Mouse (Mus musculus): ENCODE data around the gene Chl1. TPM values are rescaled to one million over a fixed set of nuclear protein-coding genes. Genes with fewer than 3 reads are reported as not detected.

The Chl1 gene
- polyA plus RNA-seq, 1 experiment from 2014 or later, result 0.92 TPM

- peaks cover 33% of the 10 kb centered on the region for H3K27me3 ChIP-seq (ENCODE audit: control insufficient read depth, insufficient read depth, low read length)
- no peaks in the 10 kb centered on the region for H3K36me3 ChIP-seq (ENCODE audit: control insufficient read depth, insufficient read depth, low read length)
- 7% methylated on average over 18 of the region's 18 CpGs for WGBS
- no peak overlapping the region for H3K9ac ChIP-seq (ENCODE audit: low read length)
- DNase-seq (ENCODE audit: low spot score), result peak; percentile 28
- H3K27ac ChIP-seq (replicated peaks; ENCODE audit: low read depth, low read length), result no peak overlapping the region
- 0 out of 2 replicates have a peak, but pooled peaks have one; percentile 11 for ATAC-seq (ENCODE audit: insufficient number of reproducible peaks, low FRiP score, low TSS enrichment, low read depth)
- H3K4me2 ChIP-seq (ENCODE audit: low read depth, severe bottlenecking), result peak overlapping the region; percentile 67
- H3K4me1 ChIP-seq (ENCODE audit: control insufficient read depth, insufficient read depth, low read length), result peaks cover 10% of the 10 kb centered on the region
- peak overlapping the region; percentile 29 for H3K4me3 ChIP-seq (ENCODE audit: low read depth, low read length)
- H3K9me3 ChIP-seq (ENCODE audit: control insufficient read depth, low read length), result no peaks in the 10 kb centered on the region
Observed at GRCm38 (mm10) chr6:103511290-103511971, 1.0 kb downstream of the Chl1 start.

- peak overlapping the region; percentile 29 for H3K4me3 ChIP-seq (ENCODE audit: low read depth, low read length)
- H3K9me3 ChIP-seq (ENCODE audit: control insufficient read depth, low read length), result no peaks in the 10 kb centered on the region
- peaks cover 10% of the 10 kb centered on the region for H3K4me1 ChIP-seq (ENCODE audit: control insufficient read depth, insufficient read depth, low read length)
- H3K9ac ChIP-seq (ENCODE audit: low read length), result 0 out of 2 replicates have a peak overlapping the region, but pooled peaks have one; percentile 12
- peaks cover 33% of the 10 kb centered on the region for H3K27me3 ChIP-seq (ENCODE audit: control insufficient read depth, insufficient read depth, low read length)
- DNase-seq (ENCODE audit: low spot score), result peak; percentile 64
- no peaks in the 10 kb centered on the region for H3K36me3 ChIP-seq (ENCODE audit: control insufficient read depth, insufficient read depth, low read length)
- peak overlapping the region; percentile 67 for H3K4me2 ChIP-seq (ENCODE audit: low read depth, severe bottlenecking)
- peak; percentile 58 for ATAC-seq (ENCODE audit: insufficient number of reproducible peaks, low FRiP score, low TSS enrichment, low read depth)
- H3K27ac ChIP-seq (replicated peaks; ENCODE audit: low read depth, low read length), result no peak overlapping the region
- 1% methylated on average over 29 of the region's 29 CpGs for WGBS
Observed at GRCm38 (mm10) chr6:103511972-103512565, 1.7 kb downstream of the Chl1 start.

GRCm38 (mm10) chr6:103512911-103513321 lies 2.5 kb downstream of the Chl1 start:
- ATAC-seq (ENCODE audit: insufficient number of reproducible peaks, low FRiP score, low TSS enrichment, low read depth), result no peak
- no peak for DNase-seq (ENCODE audit: low spot score)
- H3K9ac ChIP-seq (ENCODE audit: low read length), result no peak overlapping the region
- H3K9me3 ChIP-seq (ENCODE audit: control insufficient read depth, low read length), result no peaks in the 10 kb centered on the region
- 54% methylated on average over 6 of the region's 6 CpGs for WGBS
- H3K4me3 ChIP-seq (ENCODE audit: low read depth, low read length), result no peak overlapping the region
- H3K4me2 ChIP-seq (ENCODE audit: low read depth, severe bottlenecking), result no peak overlapping the region
- no peaks in the 10 kb centered on the region for H3K36me3 ChIP-seq (ENCODE audit: control insufficient read depth, insufficient read depth, low read length)
- peaks cover 33% of the 10 kb centered on the region for H3K27me3 ChIP-seq (ENCODE audit: control insufficient read depth, insufficient read depth, low read length)
- H3K27ac ChIP-seq (replicated peaks; ENCODE audit: low read depth, low read length), result no peak overlapping the region
- H3K4me1 ChIP-seq (ENCODE audit: control insufficient read depth, insufficient read depth, low read length), result peaks cover 10% of the 10 kb centered on the region

- H3K27ac ChIP-seq (replicated peaks; ENCODE audit: low read depth, low read length), result no peak overlapping the region
- WGBS, result 63% methylated on average over 8 of the region's 8 CpGs
Observed at GRCm38 (mm10) chr6:103513621-103514241, 3.3 kb downstream of the Chl1 start.

GRCm38 (mm10) chr6:103514346-103514745 lies 4.0 kb downstream of the Chl1 start:
- Histone ChIP-seq H3K27ac (replicated peaks; ENCODE audit: low read depth, low read length) (no peak overlapping the region), H3K4me2 (ENCODE audit: low read depth, severe bottlenecking) (no peak overlapping the region), H3K27me3 (ENCODE audit: control insufficient read depth, insufficient read depth, low read length) (peaks cover 33% of the 10 kb centered on the region)

More at GRCm38 (mm10) chr6:103513621-103514241, 3.3 kb downstream of the Chl1 start:
- peaks cover 10% of the 10 kb centered on the region for H3K4me1 ChIP-seq (ENCODE audit: control insufficient read depth, insufficient read depth, low read length)
- H3K27me3 ChIP-seq (ENCODE audit: control insufficient read depth, insufficient read depth, low read length), result peaks cover 33% of the 10 kb centered on the region
- H3K4me3 ChIP-seq (ENCODE audit: low read depth, low read length), result no peak overlapping the region
- H3K36me3 ChIP-seq (ENCODE audit: control insufficient read depth, insufficient read depth, low read length), result no peaks in the 10 kb centered on the region
- H3K9ac ChIP-seq (ENCODE audit: low read length), result no peak overlapping the region
- no peaks in the 10 kb centered on the region for H3K9me3 ChIP-seq (ENCODE audit: control insufficient read depth, low read length)
- no peak for ATAC-seq (ENCODE audit: insufficient number of reproducible peaks, low FRiP score, low TSS enrichment, low read depth)
- no peak for DNase-seq (ENCODE audit: low spot score)
- H3K4me2 ChIP-seq (ENCODE audit: low read depth, severe bottlenecking), result no peak overlapping the region

GRCm38 (mm10) chr6:103514756-103515155 lies 4.4 kb downstream of the Chl1 start:
- no peak overlapping the region for H3K4me3 ChIP-seq (ENCODE audit: low read depth, low read length)
- peaks cover 10% of the 10 kb centered on the region for H3K4me1 ChIP-seq (ENCODE audit: control insufficient read depth, insufficient read depth, low read length)
- no peak overlapping the region for H3K9ac ChIP-seq (ENCODE audit: low read length)
- ATAC-seq (ENCODE audit: insufficient number of reproducible peaks, low FRiP score, low TSS enrichment, low read depth), result no peak
- no peak overlapping the region for H3K4me2 ChIP-seq (ENCODE audit: low read depth, severe bottlenecking)
- no peaks in the 10 kb centered on the region for H3K36me3 ChIP-seq (ENCODE audit: control insufficient read depth, insufficient read depth, low read length)
- H3K27me3 ChIP-seq (ENCODE audit: control insufficient read depth, insufficient read depth, low read length), result peaks cover 30% of the 10 kb centered on the region
- 80% methylated on average over 1 of the region's 1 CpGs for WGBS
- H3K9me3 ChIP-seq (ENCODE audit: control insufficient read depth, low read length), result no peaks in the 10 kb centered on the region
- no peak overlapping the region for H3K27ac ChIP-seq (replicated peaks; ENCODE audit: low read depth, low read length)
- DNase-seq (ENCODE audit: low spot score), result no peak

More at GRCm38 (mm10) chr6:103514346-103514745, 4.0 kb downstream of the Chl1 start:
- Histone ChIP-seq H3K4me3 (ENCODE audit: low read depth, low read length) (no peak overlapping the region), H3K4me1 (ENCODE audit: control insufficient read depth, insufficient read depth, low read length) (peaks cover 10% of the 10 kb centered on the region), H3K36me3 (ENCODE audit: control insufficient read depth, insufficient read depth, low read length) (no peaks in the 10 kb centered on the region), H3K9me3 (ENCODE audit: control insufficient read depth, low read length) (no peaks in the 10 kb centered on the region), H3K9ac (ENCODE audit: low read length) (no peak overlapping the region)
- no peak for ATAC-seq (ENCODE audit: insufficient number of reproducible peaks, low FRiP score, low TSS enrichment, low read depth)
- DNase-seq (ENCODE audit: low spot score), result no peak
- 60% methylated on average over 1 of the region's 1 CpGs for WGBS

GRCm38 (mm10) chr6:103519596-103519995 lies 9.2 kb downstream of the Chl1 start:
- Histone ChIP-seq H3K9me3 (ENCODE audit: control insufficient read depth, low read length) (no peaks in the 10 kb centered on the region), H3K4me3 (ENCODE audit: low read depth, low read length) (no peak overlapping the region), H3K27me3 (ENCODE audit: control insufficient read depth, insufficient read depth, low read length) (no peaks in the 10 kb centered on the region), H3K36me3 (ENCODE audit: control insufficient read depth, insufficient read depth, low read length) (no peaks in the 10 kb centered on the region), H3K27ac (replicated peaks; ENCODE audit: low read depth, low read length) (no peak overlapping the region), H3K4me1 (ENCODE audit: control insufficient read depth, insufficient read depth, low read length) (no peaks in the 10 kb centered on the region), H3K4me2 (ENCODE audit: low read depth, severe bottlenecking) (no peak overlapping the region), H3K9ac (ENCODE audit: low read length) (no peak overlapping the region)
- 88% methylated on average over 2 of the region's 2 CpGs for WGBS
- DNase-seq (ENCODE audit: low spot score) (no peak), ATAC-seq (ENCODE audit: insufficient number of reproducible peaks, low FRiP score, low TSS enrichment, low read depth) (no peak)

- no peak for ATAC-seq (ENCODE audit: insufficient number of reproducible peaks, low FRiP score, low TSS enrichment, low read depth)
- Histone ChIP-seq H3K4me3 (ENCODE audit: low read depth, low read length) (no peak overlapping the region), H3K9ac (ENCODE audit: low read length) (no peak overlapping the region), H3K4me2 (ENCODE audit: low read depth, severe bottlenecking) (no peak overlapping the region), H3K27me3 (ENCODE audit: control insufficient read depth, insufficient read depth, low read length) (no peaks in the 10 kb centered on the region), H3K4me1 (ENCODE audit: control insufficient read depth, insufficient read depth, low read length) (no peaks in the 10 kb centered on the region), H3K27ac (replicated peaks; ENCODE audit: low read depth, low read length) (no peak overlapping the region), H3K36me3 (ENCODE audit: control insufficient read depth, insufficient read depth, low read length) (no peaks in the 10 kb centered on the region), H3K9me3 (ENCODE audit: control insufficient read depth, low read length) (no peaks in the 10 kb centered on the region)
- DNase-seq (ENCODE audit: low spot score), result no peak
- 80% methylated on average over 2 of the region's 2 CpGs for WGBS
Observed at GRCm38 (mm10) chr6:103525326-103526024, 15.1 kb downstream of the Chl1 start.
